ENCODE assay signal across 8 mouse cellular contexts in the genomic region with DNA sequence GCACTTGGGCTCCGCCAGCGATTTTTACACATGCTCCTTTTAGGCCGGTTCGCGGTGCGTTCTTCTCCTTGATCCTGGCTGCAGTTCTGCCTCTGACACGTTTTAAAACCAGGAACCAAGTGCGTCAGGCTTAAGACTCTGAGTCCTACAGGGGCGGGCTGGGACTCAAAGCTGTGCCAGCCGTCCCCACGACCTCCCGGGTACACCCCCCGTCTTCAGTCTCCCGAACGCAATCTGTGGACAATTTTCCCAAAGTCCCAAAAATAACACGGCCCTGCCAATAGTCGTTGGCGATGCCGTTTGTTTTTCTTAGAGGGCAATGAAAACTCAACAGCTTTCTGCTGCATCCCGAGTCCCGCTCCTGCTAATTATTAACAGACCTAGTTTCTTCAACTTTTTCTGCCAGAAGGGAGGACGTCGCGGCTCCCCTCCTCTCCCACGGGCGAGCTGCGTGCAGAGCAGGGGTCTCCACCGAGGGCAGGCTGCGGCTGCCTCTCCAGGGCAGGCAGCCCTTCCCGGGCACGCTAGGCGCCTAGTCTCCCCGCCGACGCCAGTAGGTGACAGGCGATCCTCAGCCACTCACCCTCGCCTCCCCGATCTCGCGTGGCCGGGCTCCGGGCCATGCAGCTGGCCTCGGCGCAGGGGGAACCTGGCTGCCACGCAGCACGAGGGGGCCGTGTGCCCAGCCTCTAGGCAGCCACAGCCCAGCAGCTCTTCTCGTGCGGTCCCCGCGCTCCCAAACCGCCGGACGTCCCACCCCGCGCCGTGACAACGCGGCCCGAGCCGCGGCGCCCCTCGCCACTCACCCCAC. TPM values are rescaled to one million over a fixed set of nuclear protein-coding genes. Genes with fewer than 3 reads are reported as not detected.
DNase-seq lines count a peak whose midpoint lies in the region; ATAC-seq and TF ChIP-seq lines count a peak whose summit lies in the region.

No protein-coding gene starts in this region.

- H3K4me3 ChIP-seq in forebrain, embryonic 11.5 days (ENCODE audit: low read depth, low read length), result peak overlapping the region; percentile 78
- peak overlapping the region; percentile 86 for H3K4me3 ChIP-seq in lung, postnatal 0 days (ENCODE audit: low read depth, low read length)

- H3K4me1 ChIP-seq in forebrain, embryonic 11.5 days (replicated peaks; ENCODE audit: control insufficient read depth, insufficient read depth, low read length), result peaks cover 5% of the 10 kb centered on the region
- H3K4me1 ChIP-seq in lung, postnatal 0 days (ENCODE audit: insufficient read depth, low read depth, low read length), result 0 out of 2 replicates have a peak, but pooled peaks cover 4% of the 10 kb centered on the region

- TF ChIP-seq EP300 in lung, postnatal 0 days (IDR thresholded peaks at IDR 0.05), result no peak

- peak overlapping the region; percentile 41; the same call in 1 of the 2 replicates for H3K27ac ChIP-seq in forebrain, embryonic 11.5 days (ENCODE audit: low read depth, low read length)
- peak overlapping the region; percentile 87 for H3K27ac ChIP-seq in lung, postnatal 0 days (ENCODE audit: low read length)

- H3K36me3 ChIP-seq in forebrain, embryonic 11.5 days (ENCODE audit: control insufficient read depth, insufficient read depth, low read length), result no peaks in the 10 kb centered on the region
- no peaks in the 10 kb centered on the region for H3K36me3 ChIP-seq in lung, postnatal 0 days (ENCODE audit: insufficient read depth, low read length)

- H3K9ac ChIP-seq in forebrain, embryonic 11.5 days (ENCODE audit: low read length), result peak overlapping the region; percentile 69
- H3K9ac ChIP-seq in lung, postnatal 0 days (replicated peaks; ENCODE audit: low read depth), result peak overlapping the region; percentile 75

- H3K9me3 ChIP-seq in forebrain, embryonic 11.5 days (ENCODE audit: control insufficient read depth, low read length), result no peaks in the 10 kb centered on the region
- H3K9me3 ChIP-seq in lung, postnatal 0 days (ENCODE audit: low read length), result no peaks in the 10 kb centered on the region

- intact Hi-C loops in heart, postnatal 25 days (cut with DNase I), result loop anchor here (5.0 to 10.0 kb wide), 2 partner anchors 92 to 230 kb away; no protein-coding TSS in a partner anchor

- no peaks in the 10 kb centered on the region; the same call in 1 of the 2 replicates for H3K27me3 ChIP-seq in forebrain, embryonic 11.5 days (ENCODE audit: control insufficient read depth, insufficient read depth, low read length)
- H3K27me3 ChIP-seq in lung, postnatal 0 days (replicated peaks; ENCODE audit: insufficient read depth, low read length), result no peaks in the 10 kb centered on the region

- peak; percentile 52 for TF ChIP-seq CTCF in lung, postnatal 0 days (IDR thresholded peaks at IDR 0.05)

- DNase-seq in ES-CJ7 (ENCODE audit: low read depth, low spot score), result peak; percentile 27
- DNase-seq in brain, adult 2 months (ENCODE audit: low read depth, low spot score), result peak; percentile 83
- peak; percentile 79 for DNase-seq in forebrain, embryonic 11.5 days (ENCODE audit: low spot score)
- peak; percentile 32 for DNase-seq in heart, postnatal 25 days (ENCODE audit: low spot score)
- peak; percentile 30 to 55 for DNase-seq in layer of hippocampus, adult 18-20 months (ENCODE audit: low spot score in 2 of 2)
- DNase-seq in lung, postnatal 0 days (ENCODE audit: low spot score), result peak; percentile 81
- DNase-seq in retina, postnatal 1 day, result peak; percentile 78

- ATAC-seq in forebrain, embryonic 11.5 days (replicated peaks; ENCODE audit: low FRiP score), result peak; percentile 65; the same call in 1 of the 2 replicates
- ATAC-seq in lung, postnatal 0 days, result peak; percentile 55
- ATAC-seq in erythroid progenitor cell, adult 5-6 weeks (replicated peaks; ENCODE audit: low FRiP score, poor library complexity, severe bottlenecking), result no peak

- peak overlapping the region; percentile 99 for H3K4me2 ChIP-seq in forebrain, embryonic 11.5 days (ENCODE audit: low read depth, low read length, severe bottlenecking)
- H3K4me2 ChIP-seq in lung, postnatal 0 days (replicated peaks; ENCODE audit: low read depth, low read length), result peak overlapping the region; percentile 95

- WGBS in forebrain, embryonic 11.5 days, result under 1% methylated on average over 54 of the region's 64 CpGs
- under 1% methylated on average over 56 of the region's 64 CpGs for WGBS in lung, postnatal 0 days

RNA-seq across cellular contexts. Expression of gene Prickle1, which starts 0.6 kb away (rescaled TPM):
- polyA plus RNA-seq in forebrain, embryonic 11.5 days (2014; fragmentation: Nextera tagmentation; extraction: Ambion mirVana), result 11.6 and 12.4 TPM in 2 replicates
- 10 to 100 TPM; 16.8 to 18.9 TPM for total RNA-seq in heart, postnatal 25 days (2021)
- total RNA-seq in layer of hippocampus, adult 18-20 months (2021), result 10 to 100 TPM; 74.6 to 76.6 TPM
- polyA plus RNA-seq in lung, postnatal 0 days (2015; fragmentation: Nextera tagmentation; extraction: Ambion mirVana), result 26.1 and 26.8 TPM in 2 replicates
- total RNA-seq in erythroid progenitor cell, adult 5-6 weeks (2015; ENCODE audit: low replicate concordance), result 0.42 TPM in 1 of 2 replicates, not detected in the other
- total RNA-seq in erythroid progenitor cell, adult 5-6 weeks (2017; ENCODE audit: low replicate concordance), result not detected in 2 replicates

Comparison
In these comparisons a context has a peak if more than half of its experiments do, and no peak if none do; other contexts are left out.
1. DNase-seq: peak in every context shown above with its lines; median percentile 83 in brain, adult 2 months; 81 in lung, postnatal 0 days; 79 in forebrain, embryonic 11.5 days; 78 in retina, postnatal 1 day; 42 in layer of hippocampus, adult 18-20 months; 32 in heart, postnatal 25 days; 27 in ES-CJ7.
2. RNA of gene Prickle1, which starts 0.6 kb away (total RNA-seq): 74.6 to 76.6 TPM in layer of hippocampus, adult 18-20 months and 16.8 to 18.9 TPM in heart, postnatal 25 days; 0.42 TPM in erythroid progenitor cell, adult 5-6 weeks; every median in the first group is over 10 times any median in the second.